Mouse (Mus musculus) forebrain, embryonic 10.5 days (tissue): ENCODE measurements at regions not wholly inside any gene's neighbourhood (a gene's known extent, or its start where the extent isn't known, plus 50 kb on each side); places are given as distances from the start of the nearest gene placed in this dataset.

Source experiments
- DNase-seq: peaks from one replicate; pipeline ENCODE4 v3.0.0-alpha.2; 2017; ENCODE audit warnings: low spot score; ENCODE audit errors: extremely low spot score
- H3K27ac ChIP-seq: fragments of 300-500 bp; sonication (generic); 2 replicates; pipeline ENCODE4 v1.5.1; 2016; ENCODE audit warnings: mild to moderate bottlenecking
- H3K27me3 ChIP-seq: fragments of 300-500 bp; sonication (generic); 2 replicates; pipeline ENCODE4 v1.6.1; 2016; ENCODE audit warnings: mild to moderate bottlenecking; ENCODE audit not compliant: poor library complexity, severe bottlenecking
- H3K36me3 ChIP-seq: fragments of 300-500 bp; sonication (generic); replicated peaks from 2 replicates; pipeline ENCODE4 v1.6.1; 2016; ENCODE audit warnings: mild to moderate bottlenecking, moderate library complexity
- H3K4me1 ChIP-seq: fragments of 300-500 bp; sonication (generic); 2 replicates; pipeline ENCODE4 v1.6.1; 2016
- H3K4me3 ChIP-seq: fragments of 300-500 bp; sonication (generic); 2 replicates; pipeline ENCODE4 v1.5.1; 2016; ENCODE audit warnings: mild to moderate bottlenecking, moderate library complexity
- H3K9me3 ChIP-seq: fragments of 300-500 bp; sonication (generic); 2 replicates; pipeline ENCODE4 v1.6.1; 2016; ENCODE audit warnings: mild to moderate bottlenecking, moderate library complexity
- WGBS: fragments of 180-500 bp; shearing (Covaris S2); methylation state at CpG from one replicate; pipeline ENCODE4 v1.1.7; 2016; 5-methylcytosine and 5-hydroxymethylcytosine counted together

GRCm38 (mm10) chr5:85954526-85954925, 110.9 kb downstream of the Cenpc1 start:
- Histone ChIP-seq H3K4me3 (no peak overlapping the region), H3K9me3 (no peaks in the 10 kb centered on the region), H3K27me3 (no peaks in the 10 kb centered on the region), H3K4me1 (no peaks in the 10 kb centered on the region), H3K27ac (no peak overlapping the region), H3K36me3 (no peaks in the 10 kb centered on the region)
- no peak for DNase-seq

DNA sequence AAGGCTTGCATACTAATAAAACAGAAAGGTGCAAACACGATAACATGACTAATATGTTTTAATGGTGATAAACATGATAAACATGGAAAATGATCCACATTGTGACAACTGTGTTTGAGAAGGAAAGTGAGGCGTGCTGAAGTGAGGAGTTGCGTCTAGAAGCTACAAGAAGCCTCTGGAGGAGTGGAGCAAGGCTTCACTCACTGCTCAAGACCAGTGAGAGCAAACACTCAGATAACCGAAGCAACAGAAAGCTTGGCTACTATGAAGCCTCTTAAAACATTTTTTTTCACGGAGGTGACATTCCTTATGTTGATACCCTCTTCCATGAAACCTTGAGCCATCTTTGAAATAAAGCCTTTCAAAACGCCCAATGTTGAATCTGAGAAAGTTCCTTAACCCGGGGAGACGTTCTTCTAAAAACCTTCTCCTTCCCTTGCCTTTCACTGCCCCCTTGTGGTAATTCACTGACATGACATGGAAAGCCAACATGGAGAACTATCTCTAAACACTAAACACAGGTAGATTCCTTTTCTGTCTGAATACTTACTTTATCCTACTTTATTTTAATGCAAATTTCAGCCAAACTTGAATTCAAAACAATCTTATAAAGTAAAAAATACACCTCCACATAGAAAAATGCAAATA, 128.6 kb downstream of the Cenpc1 start:
- Histone ChIP-seq H3K4me1 (no peaks in the 10 kb centered on the region), H3K4me3 (no peak overlapping the region), H3K27ac (no peak overlapping the region), H3K27me3 (no peaks in the 10 kb centered on the region), H3K9me3 (no peaks in the 10 kb centered on the region), H3K36me3 (no peaks in the 10 kb centered on the region)
- 46% methylated on average over 8 of the region's 8 CpGs for WGBS
- peak; percentile 46 for DNase-seq

DNA sequence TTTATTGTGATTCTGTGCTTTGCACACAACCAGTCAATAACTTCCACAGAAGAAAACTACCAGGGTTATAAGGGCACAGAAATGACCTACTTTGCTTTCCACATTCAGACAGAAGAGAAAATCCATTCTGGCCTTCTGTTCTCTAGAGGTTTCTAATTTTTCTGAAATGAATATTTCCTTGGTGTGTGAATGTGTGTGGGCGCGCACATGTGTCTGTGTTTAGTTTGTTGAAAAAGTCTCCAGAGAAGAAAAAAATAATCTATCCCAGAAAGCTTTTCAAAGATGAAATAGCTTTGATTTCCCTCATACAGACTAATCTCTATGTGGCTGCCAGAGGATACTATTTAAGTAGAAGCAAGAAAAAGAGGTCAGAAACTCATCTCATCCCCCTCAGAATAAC, 147.1 kb downstream of the Cenpc1 start:
- Histone ChIP-seq H3K4me3 (no peak overlapping the region), H3K36me3 (no peaks in the 10 kb centered on the region), H3K9me3 (no peaks in the 10 kb centered on the region), H3K27ac (no peak overlapping the region), H3K4me1 (no peaks in the 10 kb centered on the region), H3K27me3 (no peaks in the 10 kb centered on the region)
- 97% methylated on average over 2 of the region's 2 CpGs for WGBS
- no peak for DNase-seq

- no peak for DNase-seq
- Histone ChIP-seq H3K27me3 (no peaks in the 10 kb centered on the region), H3K36me3 (no peaks in the 10 kb centered on the region), H3K27ac (no peak overlapping the region), H3K4me1 (no peaks in the 10 kb centered on the region), H3K4me3 (no peak overlapping the region), H3K9me3 (no peaks in the 10 kb centered on the region)
- WGBS: 86% methylated on average over 4 of the region's 4 CpGs
Measured at GRCm38 (mm10) chr5:85915000-85915399, 150.4 kb downstream of the Cenpc1 start.

- Histone ChIP-seq H3K27me3 (no peaks in the 10 kb centered on the region), H3K9me3 (no peaks in the 10 kb centered on the region), H3K27ac (no peak overlapping the region), H3K4me3 (no peak overlapping the region), H3K4me1 (no peaks in the 10 kb centered on the region), H3K36me3 (no peaks in the 10 kb centered on the region)
- 89% methylated on average over 6 of the region's 6 CpGs for WGBS
- DNase-seq: no peak
Measured at GRCm38 (mm10) chr5:85896452-85896851, 168.9 kb downstream of the Cenpc1 start.

DNA sequence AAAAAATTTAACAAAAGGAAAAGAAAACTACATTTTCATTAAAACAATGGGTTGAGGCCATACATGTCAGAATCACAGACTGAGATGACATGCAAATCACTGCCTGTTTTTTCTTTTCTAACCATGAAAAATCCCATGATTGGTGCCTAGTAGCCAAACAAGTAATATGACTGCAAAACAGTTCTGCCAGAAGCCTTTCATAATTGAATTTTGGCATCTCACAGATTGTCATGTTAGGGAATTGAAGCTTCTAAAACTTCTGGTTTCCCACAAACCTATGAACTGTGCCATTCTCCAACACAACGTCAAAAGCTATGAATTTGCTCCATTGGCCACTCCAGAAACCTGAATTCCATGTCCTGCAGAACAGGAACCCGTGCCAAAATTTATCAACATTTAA, 169.6 kb downstream of the Cenpc1 start:
- no peak for DNase-seq
- 84% methylated on average over 2 of the region's 2 CpGs for WGBS

GRCm38 (mm10) chr5:85870311-85870710, 195.1 kb downstream of the Cenpc1 start:
- H3K27ac ChIP-seq: no peak overlapping the region
- no peak overlapping the region for H3K4me3 ChIP-seq
- no peaks in the 10 kb centered on the region for H3K9me3 ChIP-seq
- DNase-seq: no peak
- H3K4me1 ChIP-seq: no peaks in the 10 kb centered on the region
- WGBS: 90% methylated on average over 8 of the region's 8 CpGs
- no peaks in the 10 kb centered on the region for H3K27me3 ChIP-seq
- no peaks in the 10 kb centered on the region for H3K36me3 ChIP-seq

More for the DNA sequence above, 169.6 kb downstream of the Cenpc1 start:
- Histone ChIP-seq H3K27ac (no peak overlapping the region), H3K27me3 (no peaks in the 10 kb centered on the region), H3K4me3 (no peak overlapping the region), H3K9me3 (no peaks in the 10 kb centered on the region), H3K4me1 (no peaks in the 10 kb centered on the region), H3K36me3 (no peaks in the 10 kb centered on the region)

GRCm38 (mm10) chr5:85832556-85832955, 232.8 kb downstream of the Cenpc1 start:
- Histone ChIP-seq H3K36me3 (no peaks in the 10 kb centered on the region), H3K4me1 (no peaks in the 10 kb centered on the region), H3K27me3 (no peaks in the 10 kb centered on the region), H3K9me3 (no peaks in the 10 kb centered on the region), H3K27ac (no peak overlapping the region), H3K4me3 (no peak overlapping the region)
- DNase-seq: no peak
- WGBS: 94% methylated on average over 2 of the region's 2 CpGs

DNA sequence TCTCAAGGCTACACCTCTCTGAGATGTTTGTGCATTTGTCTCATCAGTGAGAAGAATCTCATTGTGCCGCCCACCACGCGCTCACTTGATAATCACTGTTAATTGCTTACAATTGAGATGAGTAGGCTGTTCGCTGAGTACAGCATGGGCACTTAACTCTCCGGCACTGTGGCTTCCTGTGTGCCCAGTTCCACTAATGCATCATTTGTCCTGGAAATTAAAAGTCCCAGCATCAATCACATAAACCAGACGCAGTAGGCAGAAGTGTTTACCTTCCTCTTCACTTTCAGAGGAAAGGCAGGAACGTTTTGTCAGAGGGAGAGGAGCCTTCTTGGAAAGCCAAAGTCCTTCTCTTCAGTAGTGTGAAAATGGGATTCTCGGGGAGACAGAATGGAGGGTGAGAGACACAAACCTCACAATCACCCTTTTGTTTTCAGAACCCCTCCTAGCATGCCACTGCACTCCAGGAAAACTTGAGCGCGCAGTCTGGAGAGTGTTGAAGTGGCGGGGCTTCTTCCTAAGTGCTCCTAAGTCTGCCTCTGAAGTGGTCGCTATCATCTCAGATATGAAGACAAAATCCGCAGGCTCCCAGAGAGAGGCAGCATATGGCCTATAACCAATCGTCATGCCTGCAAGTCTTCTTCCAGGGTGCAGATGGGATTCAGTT, 269.7 kb downstream of the Cenpc1 start:
- DNase-seq: no peak
- 76% methylated on average over 14 of the region's 14 CpGs for WGBS
- no peaks in the 10 kb centered on the region for H3K27me3 ChIP-seq

DNA sequence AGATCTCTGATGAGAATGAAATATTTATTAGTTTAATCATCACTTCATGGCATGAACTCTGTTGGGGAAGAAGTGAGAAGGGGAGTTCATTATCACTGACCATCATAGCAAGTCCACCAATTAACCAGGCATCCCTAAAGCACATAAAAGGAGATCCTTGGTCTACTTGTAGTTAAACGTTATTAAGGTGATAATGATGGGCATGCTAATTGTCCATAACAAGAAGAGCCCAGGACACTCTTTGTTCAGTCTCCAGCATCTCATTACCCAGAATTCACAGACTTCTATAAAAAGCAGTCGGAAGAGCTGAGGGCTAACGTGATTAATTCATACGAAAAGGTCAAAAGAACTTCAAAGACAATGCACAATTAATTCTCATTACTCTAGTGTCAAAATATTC, 272.2 kb downstream of the Cenpc1 start:
- Histone ChIP-seq H3K9me3 (no peaks in the 10 kb centered on the region), H3K27me3 (no peaks in the 10 kb centered on the region), H3K27ac (no peak overlapping the region), H3K4me1 (no peaks in the 10 kb centered on the region), H3K4me3 (no peak overlapping the region), H3K36me3 (no peaks in the 10 kb centered on the region)
- WGBS: 61% methylated on average over 4 of the region's 4 CpGs
- no peak for DNase-seq

More for the DNA sequence above, 269.7 kb downstream of the Cenpc1 start:
- Histone ChIP-seq H3K27ac (no peak overlapping the region), H3K4me1 (no peaks in the 10 kb centered on the region), H3K9me3 (no peaks in the 10 kb centered on the region), H3K36me3 (no peaks in the 10 kb centered on the region), H3K4me3 (no peak overlapping the region)

- Histone ChIP-seq H3K27ac (no peak overlapping the region), H3K27me3 (no peaks in the 10 kb centered on the region), H3K4me3 (no peak overlapping the region), H3K36me3 (no peaks in the 10 kb centered on the region), H3K4me1 (peaks cover 15% of the 10 kb centered on the region; the same call in 1 of the 2 replicates), H3K9me3 (no peaks in the 10 kb centered on the region)
- no peak for DNase-seq
- WGBS: 62% methylated on average over 8 of the region's 8 CpGs
Measured at GRCm38 (mm10) chr5:85780730-85781454, 284.5 kb downstream of the Cenpc1 start.

DNA sequence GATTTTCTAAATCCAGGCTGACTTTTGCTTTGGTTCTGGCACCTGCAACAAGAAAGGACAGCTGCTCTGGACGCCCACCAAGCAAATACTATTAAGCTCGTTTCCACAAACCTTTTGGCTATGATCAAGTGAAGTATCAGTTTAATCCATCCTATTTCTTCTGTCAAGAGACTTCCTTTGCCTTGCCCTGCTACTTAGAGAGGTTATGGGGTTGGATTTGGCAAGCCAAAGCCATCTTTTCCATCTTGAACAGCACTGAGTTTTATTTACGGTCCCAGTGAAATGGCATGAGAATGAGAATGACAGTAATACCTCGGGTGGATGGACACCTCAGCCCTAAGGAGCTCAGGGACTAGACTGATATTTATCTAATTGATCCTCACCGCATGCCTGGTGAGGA, 285.4 kb downstream of the Cenpc1 start:
- DNase-seq: no peak
- Histone ChIP-seq H3K4me3 (no peak overlapping the region), H3K27ac (no peak overlapping the region), H3K36me3 (no peaks in the 10 kb centered on the region), H3K4me1 (peaks cover 15% of the 10 kb centered on the region; the same call in 1 of the 2 replicates), H3K27me3 (no peaks in the 10 kb centered on the region), H3K9me3 (no peaks in the 10 kb centered on the region)
- WGBS: 47% methylated on average over 5 of the region's 5 CpGs

GRCm38 (mm10) chr5:85779205-85779604, 286.2 kb downstream of the Cenpc1 start:
- DNase-seq: no peak
- H3K4me1 ChIP-seq: peaks cover 15% of the 10 kb centered on the region; the same call in 1 of the 2 replicates
- WGBS: 66% methylated on average over 4 of the region's 4 CpGs

More at GRCm38 (mm10) chr5:85779205-85779604, 286.2 kb downstream of the Cenpc1 start:
- H3K9me3 ChIP-seq: no peaks in the 10 kb centered on the region
- H3K27ac ChIP-seq: no peak overlapping the region
- no peaks in the 10 kb centered on the region for H3K36me3 ChIP-seq
- no peaks in the 10 kb centered on the region for H3K27me3 ChIP-seq
- H3K4me3 ChIP-seq: no peak overlapping the region
